Mouse (Mus musculus): ENCODE measurements around the gene Vmn2r20. TPM values are rescaled to one million over a fixed set of nuclear protein-coding genes. Genes with fewer than 3 reads are reported as not detected.
"Not testable (repeated sequence)": the region's sequence is repeated elsewhere in the genome, so short reads cannot be mapped to it uniquely, and the experiment has no call there.

Vmn2r20 gene
- polyA plus RNA-seq (2015; fragmentation: Nextera tagmentation; extraction: Ambion mirVana) = not detected in 2 replicates

GRCm38 (mm10) chr6:123418016-123418415, at the start of gene Vmn2r20:
TSS of gene Vmn2r20 (minus strand) at chr6:123418116.
- not testable (repeated sequence) for H3K27ac ChIP-seq; H3K36me3 ChIP-seq; H3K9me3 ChIP-seq; ATAC-seq (ENCODE audit: insufficient read depth, low FRiP score, low read depth); H3K27me3 ChIP-seq (replicated peaks); H3K4me2 ChIP-seq; H3K9ac ChIP-seq; H3K4me1 ChIP-seq; H3K4me3 ChIP-seq (replicated peaks)
- WGBS = no CpG with 5 or more reads among the region's 4 CpGs

- H3K27me3 ChIP-seq (replicated peaks); ATAC-seq (ENCODE audit: insufficient read depth, low FRiP score, low read depth); H3K4me3 ChIP-seq (replicated peaks); H3K9me3 ChIP-seq; H3K4me1 ChIP-seq; H3K36me3 ChIP-seq; H3K9ac ChIP-seq; H3K4me2 ChIP-seq; H3K27ac ChIP-seq: not testable (repeated sequence)
- whole genome bisulfite sequencing = no CpG with 5 or more reads among the region's 1 CpGs
Measured at GRCm38 (mm10) chr6:123424413-123424812, 6.5 kb upstream of the Vmn2r20 start.

GRCm38 (mm10) chr6:123406918-123407665, 10.8 kb downstream of the Vmn2r20 start:
- not testable (repeated sequence) for H3K9ac ChIP-seq; H3K4me3 ChIP-seq (replicated peaks); H3K4me2 ChIP-seq; ATAC-seq (ENCODE audit: insufficient read depth, low FRiP score, low read depth); H3K9me3 ChIP-seq; H3K27me3 ChIP-seq (replicated peaks); H3K27ac ChIP-seq; H3K4me1 ChIP-seq; H3K36me3 ChIP-seq
- no CpG with 5 or more reads among the region's 8 CpGs for WGBS

GRCm38 (mm10) chr6:123388824-123389223, 29.1 kb downstream of the Vmn2r20 start:
- H3K4me1 ChIP-seq = not testable (repeated sequence)

GRCm38 (mm10) chr6:123346141-123346540, 71.8 kb downstream of the Vmn2r20 start:
- Histone ChIP-seq H3K4me3 (replicated peaks) (no peak overlapping the region), H3K4me1 (no peaks in the 10 kb centered on the region), H3K9ac (no peak overlapping the region), H3K9me3 (no peaks in the 10 kb centered on the region), H3K27me3 (replicated peaks) (no peaks in the 10 kb centered on the region), H3K4me2 (no peak overlapping the region), H3K27ac (no peak overlapping the region), H3K36me3 (no peaks in the 10 kb centered on the region)
- no peak for ATAC-seq (ENCODE audit: insufficient read depth, low FRiP score, low read depth)
- WGBS = 79% methylated on average over 1 of the region's 1 CpGs

More at GRCm38 (mm10) chr6:123388824-123389223, 29.1 kb downstream of the Vmn2r20 start:
- not testable (repeated sequence) for ATAC-seq (ENCODE audit: insufficient read depth, low FRiP score, low read depth); H3K4me3 ChIP-seq (replicated peaks); H3K9ac ChIP-seq; H3K4me2 ChIP-seq; H3K9me3 ChIP-seq; H3K36me3 ChIP-seq; H3K27me3 ChIP-seq (replicated peaks); H3K27ac ChIP-seq

- no peak for ATAC-seq (ENCODE audit: insufficient read depth, low FRiP score, low read depth)
- H3K27ac ChIP-seq = no peak overlapping the region
- H3K36me3 ChIP-seq = no peaks in the 10 kb centered on the region
- no peak overlapping the region for H3K4me3 ChIP-seq (replicated peaks)
- H3K9ac ChIP-seq = no peak overlapping the region
- H3K4me1 ChIP-seq = no peaks in the 10 kb centered on the region
- no peaks in the 10 kb centered on the region for H3K9me3 ChIP-seq
- H3K27me3 ChIP-seq (replicated peaks) = no peaks in the 10 kb centered on the region
- no peak overlapping the region for H3K4me2 ChIP-seq
Measured at GRCm38 (mm10) chr6:123340093-123340492, 77.8 kb downstream of the Vmn2r20 start.

GRCm38 (mm10) chr6:123332503-123332902, 85.4 kb downstream of the Vmn2r20 start:
- WGBS = 30% methylated on average over 2 of the region's 2 CpGs
- no peak overlapping the region for H3K4me2 ChIP-seq
- ATAC-seq (ENCODE audit: insufficient read depth, low FRiP score, low read depth) = no peak
- H3K27ac ChIP-seq = no peak overlapping the region
- no peaks in the 10 kb centered on the region for H3K36me3 ChIP-seq
- no peaks in the 10 kb centered on the region for H3K9me3 ChIP-seq
- H3K9ac ChIP-seq = no peak overlapping the region
- H3K4me3 ChIP-seq (replicated peaks) = no peak overlapping the region
- no peaks in the 10 kb centered on the region for H3K4me1 ChIP-seq
- H3K27me3 ChIP-seq (replicated peaks) = no peaks in the 10 kb centered on the region

Other genes with a start within 250 kb of the Vmn2r20 start
- 0.14 TPM in 1 of 2 replicates, not detected in the other for gene Clec4b2, start 245.2 kb downstream of the Vmn2r20 start, polyA plus RNA-seq (2015; fragmentation: Nextera tagmentation; extraction: Ambion mirVana)
- gene Clec4n, start 188.3 kb downstream of the Vmn2r20 start, polyA plus RNA-seq (2015; fragmentation: Nextera tagmentation; extraction: Ambion mirVana) = 5.0 TPM in 2 replicates
- gene Clec4d, start 156.0 kb downstream of the Vmn2r20 start, polyA plus RNA-seq (2015; fragmentation: Nextera tagmentation; extraction: Ambion mirVana) = 0.59 and 0.67 TPM in 2 replicates
- 0.21 and 0.48 TPM in 2 replicates for gene Clec4e, start 128.2 kb downstream of the Vmn2r20 start, polyA plus RNA-seq (2015; fragmentation: Nextera tagmentation; extraction: Ambion mirVana)
- gene Vmn2r19, start 109.8 kb downstream of the Vmn2r20 start, polyA plus RNA-seq (2015; fragmentation: Nextera tagmentation; extraction: Ambion mirVana) = not detected in 2 replicates
- not detected in 2 replicates for gene Vmn2r21, start 115.3 kb upstream of the Vmn2r20 start, polyA plus RNA-seq (2015; fragmentation: Nextera tagmentation; extraction: Ambion mirVana)
- not detected in 2 replicates for gene Vmn2r22, start 232.6 kb upstream of the Vmn2r20 start, polyA plus RNA-seq (2015; fragmentation: Nextera tagmentation; extraction: Ambion mirVana)

Measured in stomach, embryonic 15.5 days (tissue).